Mouse (Mus musculus) testis, postnatal 10 days (tissue): Measurements from ENCODE around the gene Acad11.

ENCODE experiments used
- DNase-seq: peaks from one replicate; pipeline ENCODE4 v3.0.0; 2021; ENCODE audit warnings: low spot score

The Acad11 gene

GRCm38 (mm10) chr9:104146683-104147082 lies 83.5 kb downstream of the Acad11 start:
- no peak for DNase-seq

GRCm38 (mm10) chr9:104148969-104149368 lies 85.8 kb downstream of the Acad11 start:
- DNase-seq = no peak

- DNase-seq = no peak
Measured at GRCm38 (mm10) chr9:104152121-104152520, 88.9 kb downstream of the Acad11 start.

GRCm38 (mm10) chr9:104155100-104155715 lies 92.0 kb downstream of the Acad11 start:
- no peak for DNase-seq

- no peak for DNase-seq
Measured at GRCm38 (mm10) chr9:104156506-104156905, 93.3 kb downstream of the Acad11 start.

GRCm38 (mm10) chr9:104157291-104157690 lies 94.1 kb downstream of the Acad11 start:
- no peak for DNase-seq

GRCm38 (mm10) chr9:104161117-104161516 lies 97.9 kb downstream of the Acad11 start:
- DNase-seq = no peak

GRCm38 (mm10) chr9:104164194-104164593 lies 101.0 kb downstream of the Acad11 start:
- no peak for DNase-seq

GRCm38 (mm10) chr9:104165926-104166325 lies 102.7 kb downstream of the Acad11 start:
- no peak for DNase-seq

GRCm38 (mm10) chr9:104169986-104170385 lies 106.8 kb downstream of the Acad11 start:
- no peak for DNase-seq

- no peak for DNase-seq
Measured at GRCm38 (mm10) chr9:104171651-104172050, 108.5 kb downstream of the Acad11 start.

- DNase-seq = no peak
Measured at GRCm38 (mm10) chr9:104172342-104172741, 109.2 kb downstream of the Acad11 start.
